ENCODE assay signal across 8 mouse cellular contexts in genomic region chr1:164366156-164367128, GRCm38 (mm10). TPM values are rescaled to one million over a fixed set of nuclear protein-coding genes. Genes with fewer than 3 reads are reported as not detected.
DNase-seq lines count a peak whose midpoint lies in the region; ATAC-seq and TF ChIP-seq lines count a peak whose summit lies in the region.

No protein-coding gene starts in this region.

- no peak overlapping the region for H3K4me3 ChIP-seq in CH12.LX (replicated peaks in 1 of 3; ENCODE audit: low read depth in 2 of 3, low read length in 2 of 3, poor library complexity in 1 of 3)
- no peak overlapping the region for H3K4me3 ChIP-seq in forebrain, embryonic 12.5 days (replicated peaks)
- H3K4me3 ChIP-seq in liver, embryonic 14.5 days (ENCODE audit: insufficient read depth in 1 of 2, low read depth in 2 of 2, low read length in 2 of 2): no peak overlapping the region
- H3K4me3 ChIP-seq in neural tube, embryonic 13.5 days: no peak overlapping the region
- no peak overlapping the region for H3K4me3 ChIP-seq in stomach, postnatal 0 days (ENCODE audit: low read depth, low read length)

- no peaks in the 10 kb centered on the region for H3K79me2 ChIP-seq in CH12.LX (replicated peaks; ENCODE audit: control insufficient read depth, extremely low read depth, insufficient read depth, poor library complexity, severe bottlenecking)

- H3K27ac ChIP-seq in CH12.LX (ENCODE audit: insufficient read depth, low read depth): no peak overlapping the region
- H3K27ac ChIP-seq in forebrain, embryonic 12.5 days: no peak overlapping the region
- no peak overlapping the region for H3K27ac ChIP-seq in liver, embryonic 14.5 days
- no peak overlapping the region for H3K27ac ChIP-seq in neural tube, embryonic 13.5 days (replicated peaks)
- peak overlapping the region; percentile 9; the same call in 1 of the 2 replicates for H3K27ac ChIP-seq in stomach, postnatal 0 days (replicated peaks)

- ATAC-seq in forebrain, embryonic 12.5 days (ENCODE audit: low FRiP score): peak; percentile 87
- peak; percentile 68 for ATAC-seq in liver, embryonic 14.5 days (ENCODE audit: insufficient read depth)
- peak; percentile 89 for ATAC-seq in neural tube, embryonic 13.5 days (ENCODE audit: low read depth)
- ATAC-seq in stomach, postnatal 0 days (ENCODE audit: low FRiP score, low TSS enrichment): peak; percentile 90

- no peaks in the 10 kb centered on the region for H3K27me3 ChIP-seq in CH12.LX (replicated peaks)
- no peaks in the 10 kb centered on the region for H3K27me3 ChIP-seq in forebrain, embryonic 12.5 days
- H3K27me3 ChIP-seq in liver, embryonic 14.5 days (ENCODE audit: control insufficient read depth, insufficient read depth, low read length): no peaks in the 10 kb centered on the region
- no peaks in the 10 kb centered on the region for H3K27me3 ChIP-seq in neural tube, embryonic 13.5 days
- H3K27me3 ChIP-seq in stomach, postnatal 0 days (ENCODE audit: control insufficient read depth, insufficient read depth, low read length): no peaks in the 10 kb centered on the region

- 77% methylated on average over 12 of the region's 12 CpGs for WGBS in forebrain, embryonic 12.5 days
- WGBS in liver, embryonic 14.5 days (ENCODE audit: insufficient replicate concordance): 65% methylated on average over 12 of the region's 12 CpGs
- WGBS in neural tube, embryonic 13.5 days: 76% methylated on average over 12 of the region's 12 CpGs
- 67% methylated on average over 12 of the region's 12 CpGs for WGBS in stomach, postnatal 0 days

- peak; percentile 70 for DNase-seq in CH12.LX (ENCODE audit: extremely low read depth)
- DNase-seq in c-Kit-positive CD71-positive TER-119-negative erythroid progenitor cells, embryonic 14.5 days (ENCODE audit: low read depth): peak; percentile 41
- DNase-seq in heart, postnatal 14 days: peak; percentile 78 to 86
- peak; percentile 85 to 87 for DNase-seq in kidney, postnatal 4 days
- DNase-seq in liver, embryonic 14.5 days (ENCODE audit: low read depth in 3 of 3, low spot score in 3 of 3): peak in 2 of 3 experiments; percentile 26 to 32
- peak; percentile 85 for DNase-seq in stomach, postnatal 0 days (ENCODE audit: low spot score)

- H3K4me1 ChIP-seq in CH12.LX (ENCODE audit: control insufficient read depth in 1 of 2, insufficient read depth in 2 of 2): no peaks in the 10 kb centered on the region
- peaks cover 6% of the 10 kb centered on the region for H3K4me1 ChIP-seq in forebrain, embryonic 12.5 days
- H3K4me1 ChIP-seq in liver, embryonic 14.5 days (replicated peaks; ENCODE audit: control insufficient read depth in 2 of 2, insufficient read depth in 2 of 2, low read length in 1 of 2): no peaks in the 10 kb centered on the region
- peaks cover 14% of the 10 kb centered on the region for H3K4me1 ChIP-seq in neural tube, embryonic 13.5 days (replicated peaks)
- H3K4me1 ChIP-seq in stomach, postnatal 0 days (replicated peaks; ENCODE audit: control insufficient read depth, insufficient read depth): no peaks in the 10 kb centered on the region

- no peak for TF ChIP-seq EP300 in CH12.LX (IDR thresholded peaks at IDR 0.05; ENCODE audit: low read length)
- no peak for TF ChIP-seq EP300 in liver, embryonic 14.5 days (IDR thresholded peaks at IDR 0.05; ENCODE audit: low read depth)
- TF ChIP-seq EP300 in stomach, postnatal 0 days (optimal IDR thresholded peaks at IDR 0.05): no peak

- no peak overlapping the region for H3K4me2 ChIP-seq in CH12.LX (ENCODE audit: insufficient read depth, low read depth, poor library complexity, severe bottlenecking)
- no peak overlapping the region for H3K4me2 ChIP-seq in forebrain, embryonic 12.5 days
- H3K4me2 ChIP-seq in liver, embryonic 14.5 days (ENCODE audit: low read depth): no peak overlapping the region
- no peak overlapping the region for H3K4me2 ChIP-seq in neural tube, embryonic 13.5 days
- no peak overlapping the region for H3K4me2 ChIP-seq in stomach, postnatal 0 days (replicated peaks; ENCODE audit: low read depth)

- peak; percentile 83 for TF ChIP-seq RAD21 in CH12.LX (IDR thresholded peaks at IDR 0.05; ENCODE audit: low read depth, low read length)

- peak; percentile 42 to 81 for TF ChIP-seq CTCF in CH12.LX (conservative IDR thresholded peaks at IDR 0.05 in 1 of 2, IDR thresholded peaks at IDR 0.05 in 1 of 2; ENCODE audit: low read depth in 2 of 2, low read length in 2 of 2)
- peak; percentile 83 for TF ChIP-seq CTCF in liver, embryonic 14.5 days (IDR thresholded peaks at IDR 0.05; ENCODE audit: low read depth)
- peak; percentile 91 for TF ChIP-seq CTCF in stomach, postnatal 0 days (IDR thresholded peaks at IDR 0.05; ENCODE audit: low read depth)

- dilution Hi-C loops in CH12.LX (cut with MboI; ENCODE audit: extremely low pct_ligation_motif_present, extremely low pct_unique_long_range_greater_than_20kb, low sequenced_read_pairs): no loop called here

- intact Hi-C loops in heart, postnatal 14 days (cut with DNase I): loop anchor here (2.0 to 5.0 kb wide), 3 partner anchors 86 to 754 kb away; no protein-coding TSS in a partner anchor

- H3K9ac ChIP-seq in CH12.LX (ENCODE audit: insufficient read depth, low read depth): no peak overlapping the region
- H3K9ac ChIP-seq in forebrain, embryonic 12.5 days: no peak overlapping the region
- no peak overlapping the region for H3K9ac ChIP-seq in liver, embryonic 14.5 days (replicated peaks)
- H3K9ac ChIP-seq in neural tube, embryonic 13.5 days: no peak overlapping the region
- no peak overlapping the region for H3K9ac ChIP-seq in stomach, postnatal 0 days (ENCODE audit: low read length)

- H3K36me3 ChIP-seq in CH12.LX (replicated peaks in 1 of 2; ENCODE audit: control insufficient read depth in 1 of 2, insufficient read depth in 1 of 2, low read length in 1 of 2): peaks cover 0 to 18% of the 10 kb centered on the region in 2 experiments
- H3K36me3 ChIP-seq in forebrain, embryonic 12.5 days (replicated peaks): no peaks in the 10 kb centered on the region
- H3K36me3 ChIP-seq in liver, embryonic 14.5 days (replicated peaks; ENCODE audit: control insufficient read depth, insufficient read depth, low read depth): no peaks in the 10 kb centered on the region
- H3K36me3 ChIP-seq in neural tube, embryonic 13.5 days: no peaks in the 10 kb centered on the region
- no peaks in the 10 kb centered on the region for H3K36me3 ChIP-seq in stomach, postnatal 0 days (ENCODE audit: control insufficient read depth, insufficient read depth, low read length)

- TF ChIP-seq POLR2A in CH12.LX (IDR thresholded peaks at IDR 0.05; ENCODE audit: low read depth, low read length): no peak

- H3K9me3 ChIP-seq in CH12.LX (replicated peaks; ENCODE audit: low read length): no peaks in the 10 kb centered on the region
- H3K9me3 ChIP-seq in forebrain, embryonic 12.5 days: no peaks in the 10 kb centered on the region
- H3K9me3 ChIP-seq in liver, embryonic 14.5 days (ENCODE audit: control insufficient read depth, low read length): no peaks in the 10 kb centered on the region
- no peaks in the 10 kb centered on the region for H3K9me3 ChIP-seq in neural tube, embryonic 13.5 days
- H3K9me3 ChIP-seq in stomach, postnatal 0 days (ENCODE audit: control insufficient read depth, low read length): no peaks in the 10 kb centered on the region

- in situ Hi-C loops in CH12.LX (cut with MboI; ENCODE audit: low pct_ligation_motif_present, low pct_unique_long_range_greater_than_20kb, low sequenced_read_pairs): loop anchor here (25.0 kb wide), 1 partner anchor 521 kb away; no protein-coding TSS in a partner anchor

TF ChIP-seq in CH12.LX, 34 proteins besides CTCF, POLR2A, EP300 and RAD21:
- TF ChIP-seq ZC3H11A (IDR thresholded peaks at IDR 0.05; ENCODE audit: low read depth, low read length): 0 out of 2 replicates have a peak, but pooled peaks have one; percentile 9
- peak; percentile 86 for TF ChIP-seq SMC3 (IDR thresholded peaks at IDR 0.05; ENCODE audit: low read depth, low read length)
- TF ChIP-seq JUND (conservative IDR thresholded peaks at IDR 0.05; ENCODE audit: low read depth, low read length): no peak
TF ChIP-seq in CH12.LX: peak in this region for 2.

RNA-seq across cellular contexts. Expression of gene Blzf1, which starts 59.2 kb away (rescaled TPM):
- 13.7 and 17.5 TPM in 2 replicates for total RNA-seq in CH12.LX (2012; rRNA removed)
- total RNA-seq in CH12.LX (2014; rRNA removed): 21.9 and 22.2 TPM in 2 replicates
- polyA plus RNA-seq in CH12.LX (2012; ENCODE audit: insufficient read length, low read depth): 18.8 and 24.7 TPM in 2 replicates
- 27.3 and 28.9 TPM in 2 replicates for polyA plus RNA-seq in forebrain, embryonic 12.5 days (2016; fragmentation: Nextera tagmentation; extraction: Ambion mirVana)
- 10 to 100 TPM; 23.0 to 27.3 TPM for total RNA-seq in heart, postnatal 14 days (2021)
- 2.3 and 4.1 TPM in 2 replicates for polyA plus RNA-seq in liver, embryonic 14.5 days (2012; rRNA removed)
- polyA plus RNA-seq in liver, embryonic 14.5 days (2014; fragmentation: Nextera tagmentation; extraction: Ambion mirVana): 8.5 and 9.9 TPM in 2 replicates
- polyA plus RNA-seq in neural tube, embryonic 13.5 days (2015; fragmentation: Nextera tagmentation; extraction: Ambion mirVana): 29.6 and 31.9 TPM in 2 replicates
- 48.7 and 50.5 TPM in 2 replicates for polyA plus RNA-seq in stomach, postnatal 0 days (2015; fragmentation: Nextera tagmentation; extraction: Ambion mirVana)

Comparison
In these comparisons a context has a peak if more than half of its experiments do, and no peak if none do; other contexts are left out.
1. DNase-seq: peak in every context shown above with its lines; median percentile 86 in kidney, postnatal 4 days; 85 in stomach, postnatal 0 days; 82 in heart, postnatal 14 days; 70 in CH12.LX; 41 in c-Kit-positive CD71-positive TER-119-negative erythroid progenitor cells, embryonic 14.5 days; 29 in liver, embryonic 14.5 days.